Mouse (Mus musculus) lung, embryonic 14.5 days (tissue): Measurements from ENCODE around the gene Il2rb. TPM values are rescaled to one million over a fixed set of nuclear protein-coding genes. Genes with fewer than 3 reads are reported as not detected.

Experiments
- ATAC-seq: fragments of 200-750 bp; cut with Nextera tagmentation; 2 replicates; pipeline ENCODE4 v1.8.0; 2017; ENCODE audit warnings: mild to moderate bottlenecking, moderate TSS enrichment, moderate library complexity; ENCODE audit not compliant: insufficient read depth
- DNase-seq: peaks from one replicate; pipeline ENCODE4 v3.0.0-alpha.2; 2015
- H3K27ac ChIP-seq: fragments of 300-500 bp; sonication (generic); 2 replicates; pipeline ENCODE4 v1.5.1; 2014; ENCODE audit warnings: low read depth, mild to moderate bottlenecking, moderate library complexity
- H3K27me3 ChIP-seq: fragments of 300-500 bp; sonication (generic); 2 replicates; pipeline ENCODE4 v1.6.1; 2014; ENCODE audit warnings: low read length, control low read depth; ENCODE audit not compliant: insufficient read depth
- H3K36me3 ChIP-seq: fragments of 300-500 bp; sonication (generic); 2 replicates; pipeline ENCODE4 v1.6.1; 2014; ENCODE audit warnings: control low read depth; ENCODE audit not compliant: insufficient read depth
- H3K4me1 ChIP-seq: fragments of 300-500 bp; sonication (generic); 2 replicates; pipeline ENCODE4 v1.6.1; 2014; ENCODE audit warnings: antibody characterized with exemption, control low read depth; ENCODE audit not compliant: insufficient read depth
- H3K4me2 ChIP-seq: fragments of 300-500 bp; sonication (generic); 2 replicates; pipeline ENCODE4 v1.6.1; 2014; ENCODE audit warnings: mild to moderate bottlenecking
- H3K4me3 ChIP-seq: fragments of 300-500 bp; sonication (generic); 2 replicates; pipeline ENCODE4 v1.5.1; 2014; ENCODE audit warnings: low read depth, low read length
- H3K9ac ChIP-seq: fragments of 300-500 bp; sonication (generic); 2 replicates; pipeline ENCODE4 v1.6.1; 2014
- H3K9me3 ChIP-seq: fragments of 300-500 bp; sonication (generic); 2 replicates; pipeline ENCODE4 v1.6.1; 2016; ENCODE audit warnings: low read depth, low read length, control low read depth
- CTCF ChIP-seq: IDR thresholded peaks from 2 replicates; pipeline ENCODE4 v1.5.1; 2016; ENCODE audit warnings: antibody characterized with exemption, low read depth
- WGBS: fragments of 180-500 bp; shearing (Covaris S2); extraction: QIAGEN DNeasy Blood & Tissue Kit; methylation state at CpG from one replicate; pipeline ENCODE4 v1.1.7; 2014; 5-methylcytosine and 5-hydroxymethylcytosine counted together
- polyA plus RNA-seq: library from polyadenylated mRNA; unstranded; fragments of >200 nt; fragmentation: Nextera tagmentation; extraction: Ambion mirVana; gene quantifications from 2 replicates; pipeline ENCODE4 v1.2.1, GENCODE M21; 2014

Il2rb gene
- polyA plus RNA-seq, 1 experiment from 2014 or later, result 0.12 TPM

DNA sequence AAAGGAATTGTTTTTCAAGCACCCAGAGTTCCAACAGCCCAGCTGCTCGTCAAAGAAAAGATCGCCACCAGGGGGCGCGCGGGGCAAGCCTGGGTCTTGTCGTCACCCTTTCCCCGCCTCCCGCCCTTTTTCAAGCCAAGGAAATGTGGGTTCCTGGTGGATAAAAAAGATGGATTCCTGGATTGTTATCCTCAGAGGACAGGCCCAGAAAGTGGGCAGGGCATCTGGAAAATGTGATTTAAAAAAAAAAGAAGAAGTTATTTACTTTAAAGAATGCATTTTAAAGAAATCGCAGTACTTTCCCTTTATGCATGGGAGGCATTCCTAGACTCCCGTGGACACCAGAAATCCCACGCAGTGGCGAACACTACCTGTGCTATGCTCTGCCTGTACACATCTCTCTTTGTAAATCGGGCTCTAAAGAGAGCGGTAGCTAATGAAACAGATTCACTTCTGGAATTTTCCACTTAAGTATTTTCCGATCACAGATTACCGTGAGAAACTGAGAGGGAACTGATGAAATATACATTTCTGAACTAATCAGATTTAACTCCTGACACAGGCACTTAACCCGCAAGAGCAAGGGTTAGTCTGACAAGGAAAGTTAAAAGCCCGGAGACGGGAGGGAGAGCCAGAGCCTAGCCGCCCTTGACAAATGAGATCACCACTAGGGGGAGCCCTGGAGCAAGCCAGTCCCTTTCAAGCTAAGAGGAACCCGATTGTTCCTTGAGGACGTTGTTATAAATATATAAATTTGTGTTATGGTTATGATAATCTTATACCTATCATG lies 47.1 kb downstream of the Il2rb start:
- no peaks in the 10 kb centered on the region for H3K9me3 ChIP-seq
- H3K4me2 ChIP-seq, result peak overlapping the region; percentile 74
- peak; percentile 93 for TF ChIP-seq CTCF
- peak overlapping the region; percentile 90 for H3K27ac ChIP-seq
- peak overlapping the region; percentile 53 for H3K9ac ChIP-seq
- H3K4me1 ChIP-seq, result no peaks in the 10 kb centered on the region
- under 1% methylated on average over 22 of the region's 22 CpGs for WGBS
- H3K27me3 ChIP-seq, result no peaks in the 10 kb centered on the region
- peak overlapping the region; percentile 32 for H3K4me3 ChIP-seq
- DNase-seq (peak; percentile 98), ATAC-seq (peak; percentile 62)
- no peaks in the 10 kb centered on the region for H3K36me3 ChIP-seq

DNA sequence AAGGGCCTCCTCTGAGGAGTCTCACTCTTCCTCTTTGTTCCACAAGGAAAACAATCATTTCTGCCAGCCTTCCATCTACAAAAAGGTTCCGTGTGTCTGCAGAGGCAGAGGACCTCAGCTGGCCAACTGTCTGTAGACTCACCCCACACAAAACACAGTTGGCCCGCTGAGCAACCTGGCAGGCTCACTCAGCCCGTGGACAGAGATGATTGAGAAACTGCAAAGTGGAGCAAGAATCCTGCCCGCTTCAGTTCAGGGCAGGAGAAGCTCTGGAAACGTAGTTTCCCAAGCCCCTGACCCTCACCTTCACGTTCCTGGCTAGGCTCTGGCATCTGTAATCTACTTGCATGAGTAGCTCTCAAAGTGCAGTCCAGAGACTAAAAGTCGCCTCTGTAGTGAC lies 48.0 kb downstream of the Il2rb start:
- H3K36me3 ChIP-seq, result no peaks in the 10 kb centered on the region
- H3K9ac ChIP-seq, result no peak overlapping the region
- H3K4me2 ChIP-seq, result no peak overlapping the region
- no peak for TF ChIP-seq CTCF
- no peak overlapping the region for H3K4me3 ChIP-seq
- no peak for DNase-seq
- H3K27ac ChIP-seq, result no peak overlapping the region
- WGBS, result 30% methylated on average over 7 of the region's 7 CpGs
- H3K27me3 ChIP-seq, result no peaks in the 10 kb centered on the region
- 0 out of 2 replicates have a peak, but pooled peaks have one; percentile 1 for ATAC-seq
- H3K9me3 ChIP-seq, result no peaks in the 10 kb centered on the region
- H3K4me1 ChIP-seq, result no peaks in the 10 kb centered on the region

DNA sequence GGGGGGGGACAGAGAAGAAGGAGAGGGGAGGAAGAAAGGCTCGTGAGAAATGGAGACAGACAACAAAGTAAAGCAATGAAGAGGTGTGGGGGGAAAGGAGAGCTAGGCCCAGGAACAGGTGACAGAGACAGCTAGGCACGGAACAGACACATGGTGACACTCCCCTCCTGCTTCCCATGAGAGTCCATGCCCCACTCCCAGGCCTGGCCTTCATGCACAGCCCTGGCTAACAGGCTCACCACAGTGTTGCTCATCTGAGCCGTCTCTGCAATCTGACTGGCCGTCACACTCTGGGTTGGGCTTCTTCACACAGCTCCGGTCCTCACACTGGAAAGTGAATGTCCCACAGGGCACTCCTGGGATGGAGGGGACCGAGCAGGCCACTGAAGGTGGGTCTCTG lies 51.2 kb downstream of the Il2rb start:
- H3K27me3 ChIP-seq, result no peaks in the 10 kb centered on the region
- H3K27ac ChIP-seq, result no peak overlapping the region
- ATAC-seq (no peak), DNase-seq (no peak)
- no peak overlapping the region for H3K9ac ChIP-seq
- H3K36me3 ChIP-seq, result no peaks in the 10 kb centered on the region
- TF ChIP-seq CTCF, result no peak
- H3K4me1 ChIP-seq, result no peaks in the 10 kb centered on the region
- WGBS, result 43% methylated on average over 6 of the region's 6 CpGs
- no peak overlapping the region for H3K4me3 ChIP-seq
- H3K9me3 ChIP-seq, result no peaks in the 10 kb centered on the region
- H3K4me2 ChIP-seq, result no peak overlapping the region

DNA sequence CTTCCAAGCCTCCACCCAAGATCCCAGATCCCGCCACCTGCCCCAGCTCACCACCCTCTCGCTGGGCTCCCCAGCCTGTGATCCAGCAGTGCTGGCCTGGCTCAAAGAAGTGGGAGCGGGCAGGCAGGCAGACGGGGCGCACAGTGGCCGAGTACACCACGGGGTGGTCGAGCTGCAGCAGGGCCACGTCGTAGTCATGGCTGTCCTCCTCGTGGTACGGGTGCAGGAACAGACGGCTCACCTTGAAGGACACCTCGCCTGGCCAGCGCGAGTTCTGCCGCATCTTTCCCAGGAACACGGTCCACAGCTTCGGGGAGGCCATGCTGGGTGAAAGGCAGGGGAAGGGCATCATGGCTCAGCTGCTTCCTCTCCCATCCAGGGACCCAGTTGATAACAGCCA lies 52.8 kb downstream of the Il2rb start:
- WGBS, result 82% methylated on average over 19 of the region's 19 CpGs
- H3K27me3 ChIP-seq, result no peaks in the 10 kb centered on the region
- TF ChIP-seq CTCF, result no peak
- H3K27ac ChIP-seq, result no peak overlapping the region
- no peak for DNase-seq
- peaks cover 11% of the 10 kb centered on the region for H3K4me1 ChIP-seq
- no peaks in the 10 kb centered on the region for H3K9me3 ChIP-seq
- no peak overlapping the region for H3K4me3 ChIP-seq
- no peaks in the 10 kb centered on the region for H3K36me3 ChIP-seq
- no peak overlapping the region for H3K4me2 ChIP-seq
- no peak overlapping the region for H3K9ac ChIP-seq
- no peak for ATAC-seq

DNA sequence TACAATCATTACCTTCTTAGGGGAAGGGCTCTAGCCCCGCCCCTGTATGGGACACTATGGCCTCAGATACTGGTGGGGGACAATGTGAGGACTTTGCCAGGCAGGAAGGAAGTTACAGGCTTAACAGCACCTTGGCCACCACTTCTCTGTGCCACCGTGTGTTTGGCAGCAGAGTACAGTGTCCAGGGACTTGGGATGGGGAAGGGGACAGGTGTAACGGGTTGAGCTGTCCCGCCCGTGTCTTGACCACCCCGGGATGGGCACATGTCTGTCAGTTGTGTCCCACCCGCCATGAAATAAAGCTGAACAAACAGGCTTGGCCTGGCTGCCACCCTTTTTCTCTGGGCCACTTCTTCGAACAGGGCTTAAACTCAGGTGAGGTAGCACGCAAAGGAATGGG lies 56.1 kb downstream of the Il2rb start:
- no peaks in the 10 kb centered on the region for H3K9me3 ChIP-seq
- peaks cover 16% of the 10 kb centered on the region for H3K36me3 ChIP-seq
- ATAC-seq, result no peak
- H3K27me3 ChIP-seq, result no peaks in the 10 kb centered on the region
- H3K27ac ChIP-seq, result no peak overlapping the region
- peaks cover 21% of the 10 kb centered on the region for H3K4me1 ChIP-seq
- 64% methylated on average over 9 of the region's 9 CpGs for WGBS
- no peak for DNase-seq
- no peak for TF ChIP-seq CTCF
- no peak overlapping the region for H3K4me2 ChIP-seq
- no peak overlapping the region for H3K9ac ChIP-seq
- H3K4me3 ChIP-seq, result no peak overlapping the region

DNA sequence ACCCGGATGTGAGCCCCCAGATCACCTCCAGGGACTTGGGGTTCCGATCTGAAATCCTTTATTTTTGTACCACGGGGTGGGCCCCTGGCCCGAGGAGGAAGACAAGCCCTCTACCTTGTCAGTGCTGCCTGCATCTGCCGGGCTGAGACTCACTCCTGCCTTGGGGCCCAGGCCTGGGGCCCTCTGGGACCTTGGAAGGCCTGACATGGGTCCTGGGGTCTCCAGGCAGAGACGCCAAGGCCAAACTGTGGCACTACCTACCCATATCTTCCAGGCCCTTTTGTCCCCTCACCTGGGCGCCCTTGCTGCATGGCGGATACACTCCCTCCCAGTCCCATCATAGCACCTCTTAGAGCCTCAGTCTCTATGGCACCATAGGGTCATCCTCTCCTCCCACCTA lies 56.6 kb downstream of the Il2rb start:
- H3K27me3 ChIP-seq, result no peaks in the 10 kb centered on the region
- ATAC-seq (no peak), DNase-seq (no peak)
- H3K9ac ChIP-seq, result no peak overlapping the region
- H3K36me3 ChIP-seq, result peaks cover 21% of the 10 kb centered on the region
- H3K4me1 ChIP-seq, result peaks cover 21% of the 10 kb centered on the region
- no peak overlapping the region for H3K4me2 ChIP-seq
- TF ChIP-seq CTCF, result no peak
- no peak overlapping the region for H3K4me3 ChIP-seq
- H3K9me3 ChIP-seq, result no peaks in the 10 kb centered on the region
- 56% methylated on average over 8 of the region's 8 CpGs for WGBS
- H3K27ac ChIP-seq, result no peak overlapping the region

DNA sequence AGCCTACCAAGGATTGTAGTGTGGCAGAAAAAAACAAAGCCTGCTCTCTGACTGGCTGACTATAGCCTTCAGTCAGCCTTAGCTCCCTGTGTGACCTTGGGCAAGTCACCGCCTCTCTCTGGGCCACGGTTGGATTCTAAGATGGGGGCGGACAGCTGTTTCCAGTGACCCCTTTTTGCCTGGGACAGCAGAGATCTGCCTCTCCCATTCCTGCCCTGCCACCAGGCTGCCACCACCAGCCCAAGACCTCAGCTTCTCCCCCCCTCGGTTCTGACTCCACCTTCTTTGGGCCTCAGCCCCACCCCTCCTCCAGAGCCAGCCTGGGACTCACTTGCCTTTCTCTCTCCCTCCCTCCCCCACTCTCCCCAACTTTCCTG lies 57.1 kb downstream of the Il2rb start:
- no peak overlapping the region for H3K4me3 ChIP-seq
- H3K27me3 ChIP-seq, result no peaks in the 10 kb centered on the region
- WGBS, result 36% methylated on average over 4 of the region's 4 CpGs
- peaks cover 21% of the 10 kb centered on the region for H3K4me1 ChIP-seq
- DNase-seq, result no peak
- no peak for ATAC-seq
- peak overlapping the region; percentile 89 for H3K27ac ChIP-seq
- H3K9me3 ChIP-seq, result no peaks in the 10 kb centered on the region
- H3K4me2 ChIP-seq, result peak overlapping the region; percentile 68
- TF ChIP-seq CTCF, result no peak
- H3K36me3 ChIP-seq, result peaks cover 26% of the 10 kb centered on the region
- no peak overlapping the region; the same call in 1 of the 2 replicates for H3K9ac ChIP-seq
